Mouse (Mus musculus): ENCODE measurements at regions not wholly inside any gene's neighbourhood (a gene's known extent, or its start where the extent isn't known, plus 50 kb on each side); places are given as distances from the start of the nearest gene placed in this dataset.

- H3K9me3 ChIP-seq (ENCODE audit: low read length): no peaks in the 10 kb centered on the region
- WGBS: 80% methylated on average over 1 of the region's 1 CpGs
- no peaks in the 10 kb centered on the region for H3K27me3 ChIP-seq (replicated peaks; ENCODE audit: insufficient read depth, low read length)
- no peak overlapping the region for H3K9ac ChIP-seq (replicated peaks; ENCODE audit: low read depth)
- H3K4me2 ChIP-seq (replicated peaks; ENCODE audit: low read depth, low read length): no peak overlapping the region
- no peak for TF ChIP-seq EP300 (IDR thresholded peaks at IDR 0.05)
- no peak for TF ChIP-seq CTCF (IDR thresholded peaks at IDR 0.05)
- H3K27ac ChIP-seq (ENCODE audit: low read length): no peak overlapping the region
- no peak for DNase-seq (ENCODE audit: low spot score)
- ATAC-seq: no peak
- no peak overlapping the region for H3K4me3 ChIP-seq (ENCODE audit: low read depth, low read length)
- H3K4me1 ChIP-seq (ENCODE audit: insufficient read depth, low read depth, low read length): no peaks in the 10 kb centered on the region
- H3K36me3 ChIP-seq (ENCODE audit: insufficient read depth, low read length): no peaks in the 10 kb centered on the region
Observed at GRCm38 (mm10) chr9:84754332-84754731, 558.2 kb upstream of the Gm11114 start.

- DNase-seq (ENCODE audit: low spot score) (no peak), ATAC-seq (no peak)
- Histone ChIP-seq H3K27ac (ENCODE audit: low read length) (no peak overlapping the region), H3K9ac (replicated peaks; ENCODE audit: low read depth) (no peak overlapping the region), H3K4me1 (ENCODE audit: insufficient read depth, low read depth, low read length) (no peaks in the 10 kb centered on the region), H3K9me3 (ENCODE audit: low read length) (no peaks in the 10 kb centered on the region), H3K27me3 (replicated peaks; ENCODE audit: insufficient read depth, low read length) (no peaks in the 10 kb centered on the region), H3K4me2 (replicated peaks; ENCODE audit: low read depth, low read length) (no peak overlapping the region), H3K36me3 (ENCODE audit: insufficient read depth, low read length) (no peaks in the 10 kb centered on the region), H3K4me3 (ENCODE audit: low read depth, low read length) (no peak overlapping the region)
- 59% methylated on average over 2 of the region's 2 CpGs for WGBS
- no peak for TF ChIP-seq EP300 (IDR thresholded peaks at IDR 0.05)
- TF ChIP-seq CTCF (IDR thresholded peaks at IDR 0.05): no peak
Observed at GRCm38 (mm10) chr9:84754828-84755227, 557.7 kb upstream of the Gm11114 start.

GRCm38 (mm10) chr9:84774348-84774747, 538.2 kb upstream of the Gm11114 start:
- 37% methylated on average over 11 of the region's 11 CpGs for WGBS
- TF ChIP-seq CTCF (IDR thresholded peaks at IDR 0.05) (no peak), EP300 (IDR thresholded peaks at IDR 0.05) (no peak)
- Histone ChIP-seq H3K27ac (ENCODE audit: low read length) (no peak overlapping the region), H3K4me3 (ENCODE audit: low read depth, low read length) (no peak overlapping the region), H3K9me3 (ENCODE audit: low read length) (no peaks in the 10 kb centered on the region), H3K9ac (replicated peaks; ENCODE audit: low read depth) (no peak overlapping the region), H3K4me2 (replicated peaks; ENCODE audit: low read depth, low read length) (no peak overlapping the region), H3K4me1 (ENCODE audit: insufficient read depth, low read depth, low read length) (no peaks in the 10 kb centered on the region), H3K27me3 (replicated peaks; ENCODE audit: insufficient read depth, low read length) (no peaks in the 10 kb centered on the region), H3K36me3 (ENCODE audit: insufficient read depth, low read length) (no peaks in the 10 kb centered on the region)
- ATAC-seq (no peak), DNase-seq (ENCODE audit: low spot score) (no peak)

GRCm38 (mm10) chr9:84775190-84775589, 537.4 kb upstream of the Gm11114 start:
- Histone ChIP-seq H3K4me3 (ENCODE audit: low read depth, low read length) (no peak overlapping the region), H3K4me1 (ENCODE audit: insufficient read depth, low read depth, low read length) (no peaks in the 10 kb centered on the region)

GRCm38 (mm10) chr9:84779125-84779524, 533.4 kb upstream of the Gm11114 start:
- Histone ChIP-seq H3K27ac (ENCODE audit: low read length) (no peak overlapping the region), H3K36me3 (ENCODE audit: insufficient read depth, low read length) (no peaks in the 10 kb centered on the region), H3K27me3 (replicated peaks; ENCODE audit: insufficient read depth, low read length) (no peaks in the 10 kb centered on the region), H3K4me3 (ENCODE audit: low read depth, low read length) (no peak overlapping the region), H3K4me2 (replicated peaks; ENCODE audit: low read depth, low read length) (no peak overlapping the region), H3K4me1 (ENCODE audit: insufficient read depth, low read depth, low read length) (no peaks in the 10 kb centered on the region), H3K9ac (replicated peaks; ENCODE audit: low read depth) (no peak overlapping the region), H3K9me3 (ENCODE audit: low read length) (no peaks in the 10 kb centered on the region)
- 79% methylated on average over 1 of the region's 1 CpGs for WGBS
- DNase-seq (ENCODE audit: low spot score) (no peak), ATAC-seq (no peak)
- no peak for TF ChIP-seq CTCF (IDR thresholded peaks at IDR 0.05)
- no peak for TF ChIP-seq EP300 (IDR thresholded peaks at IDR 0.05)

More at GRCm38 (mm10) chr9:84775190-84775589, 537.4 kb upstream of the Gm11114 start:
- H3K9me3 ChIP-seq (ENCODE audit: low read length): no peaks in the 10 kb centered on the region
- TF ChIP-seq EP300 (IDR thresholded peaks at IDR 0.05) (no peak), CTCF (IDR thresholded peaks at IDR 0.05) (no peak)
- WGBS: 37% methylated on average over 2 of the region's 2 CpGs
- no peak overlapping the region for H3K4me2 ChIP-seq (replicated peaks; ENCODE audit: low read depth, low read length)
- DNase-seq (ENCODE audit: low spot score): peak; percentile 6
- H3K36me3 ChIP-seq (ENCODE audit: insufficient read depth, low read length): no peaks in the 10 kb centered on the region
- H3K9ac ChIP-seq (replicated peaks; ENCODE audit: low read depth): no peak overlapping the region
- no peak for ATAC-seq
- no peaks in the 10 kb centered on the region for H3K27me3 ChIP-seq (replicated peaks; ENCODE audit: insufficient read depth, low read length)
- no peak overlapping the region for H3K27ac ChIP-seq (ENCODE audit: low read length)

- Histone ChIP-seq H3K9ac (replicated peaks; ENCODE audit: low read depth) (no peak overlapping the region), H3K27me3 (replicated peaks; ENCODE audit: insufficient read depth, low read length) (no peaks in the 10 kb centered on the region), H3K27ac (ENCODE audit: low read length) (no peak overlapping the region), H3K4me2 (replicated peaks; ENCODE audit: low read depth, low read length) (no peak overlapping the region), H3K4me3 (ENCODE audit: low read depth, low read length) (no peak overlapping the region), H3K36me3 (ENCODE audit: insufficient read depth, low read length) (no peaks in the 10 kb centered on the region), H3K4me1 (ENCODE audit: insufficient read depth, low read depth, low read length) (no peaks in the 10 kb centered on the region), H3K9me3 (ENCODE audit: low read length) (no peaks in the 10 kb centered on the region)
- ATAC-seq (peak; percentile 84), DNase-seq (ENCODE audit: low spot score) (peak; percentile 81)
- peak; percentile 43; the same call in 1 of the 2 replicates for TF ChIP-seq EP300 (IDR thresholded peaks at IDR 0.05)
- TF ChIP-seq CTCF (IDR thresholded peaks at IDR 0.05): no peak
Observed at GRCm38 (mm10) chr9:84825768-84826167, 486.8 kb upstream of the Gm11114 start.

- 68% methylated on average over 5 of the region's 5 CpGs for WGBS
- DNase-seq (ENCODE audit: low spot score): no peak
- no peak overlapping the region for H3K4me2 ChIP-seq (replicated peaks; ENCODE audit: low read depth, low read length)
- H3K4me3 ChIP-seq (ENCODE audit: low read depth, low read length): no peak overlapping the region
- H3K9me3 ChIP-seq (ENCODE audit: low read length): no peaks in the 10 kb centered on the region
- H3K27me3 ChIP-seq (replicated peaks; ENCODE audit: insufficient read depth, low read length): no peaks in the 10 kb centered on the region
- no peaks in the 10 kb centered on the region for H3K36me3 ChIP-seq (ENCODE audit: insufficient read depth, low read length)
- no peaks in the 10 kb centered on the region for H3K4me1 ChIP-seq (ENCODE audit: insufficient read depth, low read depth, low read length)
- no peak overlapping the region for H3K9ac ChIP-seq (replicated peaks; ENCODE audit: low read depth)
- no peak overlapping the region for H3K27ac ChIP-seq (ENCODE audit: low read length)
- ATAC-seq: no peak
- TF ChIP-seq CTCF (IDR thresholded peaks at IDR 0.05): no peak
- no peak for TF ChIP-seq EP300 (IDR thresholded peaks at IDR 0.05)
Observed at GRCm38 (mm10) chr9:84828934-84829333, 483.6 kb upstream of the Gm11114 start.

Measured in lung, postnatal 0 days (tissue).